Mouse (Mus musculus): ENCODE measurements at regions not wholly inside any gene's neighbourhood (a gene's known extent, or its start where the extent isn't known, plus 50 kb on each side); places are given as distances from the start of the nearest gene placed in this dataset.

DNA sequence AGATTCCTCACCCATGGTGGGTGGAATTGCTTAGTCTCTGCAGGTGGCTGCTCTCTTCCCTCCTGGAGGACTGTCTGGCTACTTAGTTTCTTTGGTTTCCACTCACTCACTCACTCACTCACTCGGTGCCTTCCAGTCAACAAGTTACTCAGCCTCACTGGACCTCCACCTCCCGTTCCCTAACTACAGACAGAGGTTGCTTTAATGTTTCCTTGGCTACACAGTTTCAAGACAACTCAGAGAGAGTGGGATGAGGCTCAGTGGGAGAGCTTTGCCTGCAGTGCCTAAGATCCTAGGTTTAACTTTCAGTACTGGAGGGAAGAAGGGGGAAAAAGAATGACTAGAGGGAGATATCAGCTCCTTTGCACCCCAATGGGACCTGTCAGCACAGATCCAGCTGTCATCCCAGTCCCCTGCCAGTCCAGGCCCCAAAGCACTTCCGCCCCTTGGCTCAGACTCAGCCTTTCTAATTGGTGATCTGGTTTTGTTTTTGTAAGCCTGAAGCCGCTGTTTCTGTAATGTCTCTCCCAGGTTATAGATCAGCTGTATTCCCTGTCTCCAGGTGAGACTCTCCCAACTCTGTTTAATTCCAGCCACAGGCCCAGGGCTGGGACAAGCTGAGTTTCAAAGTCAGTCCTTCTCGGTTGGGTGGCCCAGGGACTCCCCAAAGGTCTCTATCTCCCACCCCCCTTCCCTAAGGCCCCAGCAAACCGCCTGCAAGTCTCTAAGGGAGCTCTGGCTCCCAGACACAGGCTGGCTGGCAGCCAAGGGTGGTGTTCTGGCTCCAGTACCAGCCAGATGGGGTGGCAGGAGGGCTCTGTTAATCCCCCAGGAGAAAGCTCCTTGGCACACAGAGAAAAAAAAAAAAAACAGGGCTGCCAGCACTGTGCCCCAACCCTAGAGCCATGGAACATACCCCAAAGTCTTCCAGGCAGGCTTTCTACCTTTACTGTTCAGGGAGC lies 60.5 kb upstream of the Cdon start:
- DNase-seq (ENCODE audit: low spot score), result no peak

DNA sequence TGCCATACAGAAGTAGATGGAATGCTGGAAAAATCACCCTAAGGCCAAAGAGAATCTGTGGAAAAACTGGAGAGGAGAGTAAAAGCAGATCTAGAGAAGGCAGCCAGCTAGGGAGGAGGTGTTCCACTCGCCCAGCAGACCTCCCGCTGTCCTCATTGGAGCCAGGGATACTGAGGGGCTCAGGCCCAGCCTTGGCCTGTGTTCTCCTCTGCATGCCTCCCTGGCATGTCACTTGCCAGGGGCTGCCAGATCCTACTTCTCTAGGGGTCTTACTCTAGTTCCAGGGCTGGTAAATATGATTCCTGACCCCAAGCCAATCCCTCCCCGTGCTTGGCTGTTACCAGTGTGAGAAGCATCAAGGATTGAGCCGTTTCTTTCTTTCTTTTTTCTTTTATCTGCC lies 59.5 kb upstream of the Cdon start:
- no peak for DNase-seq (ENCODE audit: low spot score)

DNA sequence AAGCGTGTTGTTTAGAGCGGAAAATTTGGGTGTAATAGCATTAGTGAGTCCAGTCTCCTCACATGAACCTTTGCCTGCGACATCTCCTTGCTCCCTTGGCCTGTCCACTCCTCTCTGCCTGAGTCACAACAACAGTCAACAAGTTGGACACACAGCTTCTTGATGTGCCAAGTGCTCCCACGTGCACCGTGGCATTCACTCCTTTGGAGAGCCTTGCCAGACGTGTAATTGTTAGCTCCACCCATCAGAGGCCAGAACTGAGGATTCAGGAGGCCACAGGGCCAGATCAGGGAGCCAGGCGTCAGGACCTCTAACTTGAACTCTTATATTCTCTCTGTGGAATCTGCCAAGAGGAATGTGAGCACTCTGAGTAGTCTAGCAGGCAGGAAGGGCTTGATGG lies 58.7 kb upstream of the Cdon start:
- no peak for DNase-seq (ENCODE audit: low spot score)

DNA sequence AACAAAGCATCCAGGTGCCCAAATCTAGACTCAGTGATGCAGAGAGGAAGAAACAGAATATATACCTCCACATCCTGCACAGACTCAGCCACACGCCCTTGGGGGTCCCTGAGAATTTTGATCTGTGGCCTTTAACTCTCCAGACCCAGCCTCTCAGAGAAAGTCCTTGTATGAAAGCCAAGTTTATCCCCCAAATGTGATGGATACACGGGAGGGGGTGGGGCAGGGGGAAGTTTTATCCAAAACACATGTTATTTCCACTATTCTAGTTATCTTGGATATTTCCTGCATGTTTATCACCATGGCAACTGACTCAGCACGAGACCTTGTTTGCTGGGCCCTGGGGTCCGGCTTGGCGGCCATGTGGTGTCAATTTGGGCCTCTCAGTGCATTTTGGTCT lies 57.8 kb upstream of the Cdon start:
- DNase-seq (ENCODE audit: low spot score), result no peak

DNA sequence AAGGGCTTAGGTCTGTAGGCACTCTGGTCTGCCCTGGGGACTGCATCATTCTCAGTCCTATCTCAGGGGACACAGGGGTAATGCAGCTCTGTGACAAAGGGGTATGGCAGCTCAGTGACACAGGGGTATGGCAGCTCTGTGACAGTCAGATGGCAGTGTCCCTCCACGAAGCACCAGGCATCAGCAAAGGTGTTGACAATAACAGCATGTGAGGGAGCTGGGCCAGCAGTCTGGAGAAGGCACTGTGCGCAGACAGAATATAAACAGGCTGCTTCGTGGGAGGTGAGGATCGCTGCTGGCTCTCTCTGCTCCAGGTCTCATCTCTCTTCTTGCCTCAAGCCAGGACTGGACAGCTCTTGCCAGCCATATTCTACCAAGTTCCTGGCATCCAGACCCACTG lies 57.0 kb upstream of the Cdon start:
- no peak for DNase-seq (ENCODE audit: low spot score)

DNA sequence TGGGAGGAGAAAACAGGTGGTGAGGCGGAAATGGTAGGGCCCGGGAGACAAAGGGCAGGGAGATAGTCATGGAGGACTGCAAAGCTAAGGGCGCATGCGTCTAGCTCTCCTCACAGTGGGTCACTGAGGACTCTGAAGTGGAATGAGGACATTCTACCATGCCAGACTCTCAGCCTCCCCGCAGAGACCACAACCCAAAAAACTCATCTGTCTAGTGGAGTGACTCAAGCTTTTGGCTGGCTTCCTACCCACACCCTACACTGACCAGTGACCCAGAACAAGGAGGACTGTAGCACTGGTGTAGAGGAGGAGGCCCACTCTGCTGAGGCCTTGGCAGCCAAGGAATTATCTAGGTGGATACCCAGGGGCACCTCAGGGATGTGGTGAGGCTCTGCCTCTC lies 55.0 kb upstream of the Cdon start:
- no peak for DNase-seq (ENCODE audit: low spot score)

DNA sequence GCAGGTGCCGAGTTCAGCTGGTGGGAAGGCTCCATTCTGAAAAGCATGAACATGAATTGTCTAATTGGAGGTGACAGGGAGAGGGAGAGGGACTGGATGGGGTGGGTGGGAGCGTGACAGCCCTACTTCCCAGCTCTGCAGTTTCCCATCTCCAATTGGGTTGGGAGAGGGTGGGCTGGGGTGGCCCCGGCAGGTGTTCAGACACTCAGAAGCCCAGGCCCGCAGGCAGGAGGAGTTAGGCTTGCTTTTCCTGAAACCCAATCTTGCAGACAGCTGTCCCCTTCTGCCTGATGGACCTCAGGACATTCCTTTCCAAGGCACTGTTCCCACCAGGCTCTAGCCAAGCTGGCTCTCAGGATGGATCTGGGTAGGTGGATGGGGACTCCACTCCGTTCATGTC lies 51.9 kb upstream of the Cdon start:
- peak; percentile 80 for DNase-seq (ENCODE audit: low spot score)

DNA sequence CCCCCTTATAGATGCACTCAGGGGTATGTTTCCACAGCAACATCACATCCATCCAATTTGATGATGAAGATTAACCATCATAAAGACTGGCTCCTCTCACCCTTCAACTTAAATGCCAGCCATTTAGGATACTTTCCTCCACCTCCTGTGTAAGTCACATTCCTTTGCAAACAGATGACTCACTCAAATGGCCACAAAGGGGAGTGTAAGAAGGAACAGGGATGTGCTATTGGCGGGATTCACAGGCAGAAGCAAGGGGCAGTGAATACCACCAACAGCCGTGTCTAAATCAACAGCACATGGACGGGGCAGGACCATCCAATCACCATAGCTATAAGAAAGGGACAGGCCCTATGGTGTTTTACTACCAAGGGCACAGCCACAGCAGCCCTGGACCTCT lies 50.9 kb upstream of the Cdon start:
- no peak for DNase-seq (ENCODE audit: low spot score)

DNA sequence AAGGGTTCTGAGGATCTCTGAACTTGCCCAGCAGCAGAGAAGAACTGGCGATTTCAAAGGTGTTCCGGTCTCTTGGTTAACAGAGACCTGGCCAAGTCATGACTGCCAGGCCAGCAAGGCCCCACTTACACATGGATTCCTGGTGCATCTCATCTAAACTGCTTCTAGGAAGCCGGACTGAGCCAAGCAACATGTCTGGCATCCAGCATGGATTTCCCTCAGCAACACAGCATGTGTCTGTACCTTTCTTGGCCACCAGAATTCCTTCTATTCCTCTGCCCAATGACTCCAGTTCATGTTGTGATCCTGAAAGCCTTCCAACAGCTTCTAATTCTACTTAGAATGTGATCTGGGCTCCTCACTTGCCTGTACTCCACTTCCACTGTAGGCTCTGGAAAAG lies 50.0 kb upstream of the Cdon start:
- no peak for DNase-seq (ENCODE audit: low spot score)
